Mouse (Mus musculus): ENCODE measurements at regions not wholly inside any gene's neighbourhood (a gene's known extent, or its start where the extent isn't known, plus 50 kb on each side); places are given as distances from the start of the nearest gene placed in this dataset.

DNA sequence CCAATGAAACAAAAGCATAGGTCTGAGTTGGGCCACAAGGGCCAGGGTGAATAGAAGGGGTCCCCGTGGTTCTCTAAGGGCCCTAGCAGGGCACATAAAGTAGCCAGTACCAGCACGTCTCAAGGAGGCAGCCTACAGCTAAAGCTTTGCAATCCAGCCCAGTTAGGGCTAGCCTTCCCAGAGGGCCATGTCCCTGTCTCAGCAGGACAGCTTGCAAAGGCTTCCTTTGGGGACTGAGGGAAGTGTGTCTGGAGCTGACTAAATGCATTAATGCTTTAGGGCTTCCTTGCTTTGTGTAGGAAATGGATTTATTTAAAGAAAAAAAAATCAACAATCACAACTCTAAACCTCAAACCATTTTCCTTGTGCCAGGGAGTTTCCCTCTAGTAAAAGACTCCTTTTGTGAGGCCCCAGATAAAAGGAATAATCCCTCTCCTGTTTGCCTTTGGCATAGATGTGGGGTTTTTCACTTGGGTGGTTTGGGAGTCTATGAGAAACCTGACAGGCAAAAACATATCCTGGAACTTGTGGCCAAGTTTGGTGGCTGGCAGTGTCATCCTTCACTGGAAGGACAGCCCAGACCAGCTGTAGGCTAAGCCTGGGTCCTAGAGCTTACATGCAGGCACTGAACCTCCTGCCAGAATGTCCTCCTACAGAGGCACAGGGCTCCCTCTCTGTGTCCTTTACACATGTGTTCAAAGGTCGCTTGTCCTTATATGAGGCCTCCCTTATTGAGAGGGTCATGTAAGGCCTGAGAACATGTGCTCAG is 197.7 kb upstream of the Cxcr4 start:
- Histone ChIP-seq H3K4me2 (no peak overlapping the region), H3K9me3 (ENCODE audit: control insufficient read depth, low read length) (no peaks in the 10 kb centered on the region), H3K4me1 (replicated peaks; ENCODE audit: control insufficient read depth, insufficient read depth, low read length) (no peaks in the 10 kb centered on the region), H3K27me3 (replicated peaks; ENCODE audit: control insufficient read depth, insufficient read depth, low read length) (no peaks in the 10 kb centered on the region), H3K27ac (ENCODE audit: low read depth, low read length) (no peak overlapping the region), H3K36me3 (ENCODE audit: control insufficient read depth, insufficient read depth, low read length) (no peaks in the 10 kb centered on the region), H3K9ac (ENCODE audit: low read depth, low read length) (no peak overlapping the region), H3K4me3 (ENCODE audit: low read depth, low read length) (no peak overlapping the region)
- 68% methylated on average over 3 of the region's 3 CpGs for WGBS
- ATAC-seq (replicated peaks; ENCODE audit: low FRiP score) (no peak), DNase-seq (ENCODE audit: low spot score) (no peak)

- H3K27me3 ChIP-seq (replicated peaks; ENCODE audit: control insufficient read depth, insufficient read depth, low read length): no peaks in the 10 kb centered on the region
- H3K4me1 ChIP-seq (replicated peaks; ENCODE audit: control insufficient read depth, insufficient read depth, low read length): no peaks in the 10 kb centered on the region
- no peak overlapping the region for H3K4me2 ChIP-seq
- 69% methylated on average over 6 of the region's 6 CpGs for WGBS
- no peaks in the 10 kb centered on the region for H3K9me3 ChIP-seq (ENCODE audit: control insufficient read depth, low read length)
- H3K9ac ChIP-seq (ENCODE audit: low read depth, low read length): no peak overlapping the region
- H3K36me3 ChIP-seq (ENCODE audit: control insufficient read depth, insufficient read depth, low read length): no peaks in the 10 kb centered on the region
- DNase-seq (ENCODE audit: low spot score) (no peak), ATAC-seq (replicated peaks; ENCODE audit: low FRiP score) (no peak)
- H3K27ac ChIP-seq (ENCODE audit: low read depth, low read length): no peak overlapping the region
- H3K4me3 ChIP-seq (ENCODE audit: low read depth, low read length): no peak overlapping the region
Measured at GRCm38 (mm10) chr1:128788227-128788626, 196.1 kb upstream of the Cxcr4 start.

GRCm38 (mm10) chr1:128786941-128787569 is 195.0 kb upstream of the Cxcr4 start:
- Histone ChIP-seq H3K27ac (ENCODE audit: low read depth, low read length) (no peak overlapping the region), H3K4me3 (ENCODE audit: low read depth, low read length) (no peak overlapping the region), H3K9me3 (ENCODE audit: control insufficient read depth, low read length) (no peaks in the 10 kb centered on the region), H3K4me2 (no peak overlapping the region), H3K9ac (ENCODE audit: low read depth, low read length) (no peak overlapping the region), H3K27me3 (replicated peaks; ENCODE audit: control insufficient read depth, insufficient read depth, low read length) (no peaks in the 10 kb centered on the region), H3K36me3 (ENCODE audit: control insufficient read depth, insufficient read depth, low read length) (no peaks in the 10 kb centered on the region), H3K4me1 (replicated peaks; ENCODE audit: control insufficient read depth, insufficient read depth, low read length) (no peaks in the 10 kb centered on the region)
- ATAC-seq (replicated peaks; ENCODE audit: low FRiP score) (no peak), DNase-seq (ENCODE audit: low spot score) (no peak)
- WGBS: 81% methylated on average over 14 of the region's 14 CpGs

DNA sequence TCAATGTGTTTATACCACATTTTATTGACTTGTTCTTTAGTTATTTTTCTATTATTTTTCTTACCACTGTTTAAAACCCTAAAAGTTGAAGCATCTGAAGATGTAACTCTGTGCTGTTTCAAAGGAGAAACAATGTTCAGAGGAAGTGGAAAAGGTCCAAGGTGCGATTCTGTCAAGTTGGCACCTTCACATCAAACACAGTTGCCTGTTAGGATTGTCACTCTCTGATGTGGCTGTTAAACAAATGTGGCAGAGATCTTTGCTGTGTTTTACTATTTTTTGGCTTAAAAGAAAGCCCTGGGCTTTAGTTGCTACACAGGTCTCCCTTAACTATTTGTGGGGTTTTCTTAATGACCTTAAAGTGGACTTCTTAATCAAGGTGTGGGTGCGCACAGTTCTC is 190.2 kb upstream of the Cxcr4 start:
- Histone ChIP-seq H3K27me3 (replicated peaks; ENCODE audit: control insufficient read depth, insufficient read depth, low read length) (no peaks in the 10 kb centered on the region), H3K4me3 (ENCODE audit: low read depth, low read length) (no peak overlapping the region), H3K9me3 (ENCODE audit: control insufficient read depth, low read length) (no peaks in the 10 kb centered on the region), H3K27ac (ENCODE audit: low read depth, low read length) (no peak overlapping the region), H3K4me2 (no peak overlapping the region), H3K36me3 (ENCODE audit: control insufficient read depth, insufficient read depth, low read length) (no peaks in the 10 kb centered on the region), H3K9ac (ENCODE audit: low read depth, low read length) (no peak overlapping the region), H3K4me1 (replicated peaks; ENCODE audit: control insufficient read depth, insufficient read depth, low read length) (no peaks in the 10 kb centered on the region)
- 82% methylated on average over 2 of the region's 2 CpGs for WGBS
- DNase-seq (ENCODE audit: low spot score): no peak
- no peak for ATAC-seq (replicated peaks; ENCODE audit: low FRiP score)

DNA sequence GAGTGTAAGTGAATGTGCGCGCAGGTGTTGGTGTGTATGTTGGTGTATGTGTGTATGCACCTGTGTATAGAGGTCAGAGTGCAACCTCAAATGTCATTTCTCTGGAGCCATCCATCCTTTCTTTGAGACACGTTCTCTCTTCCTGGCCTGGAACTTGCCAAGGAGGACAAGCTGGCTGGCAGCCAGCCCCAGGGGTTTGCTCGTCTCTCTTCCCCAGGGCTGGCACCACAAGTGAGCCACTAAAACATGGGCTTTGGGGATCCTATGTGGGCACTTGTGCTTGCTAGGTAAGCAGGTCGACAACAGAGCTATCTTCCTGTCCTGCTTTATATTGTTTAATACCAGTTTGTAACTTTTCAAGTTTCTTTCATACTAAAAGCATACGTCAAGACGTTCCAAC is 189.8 kb upstream of the Cxcr4 start:
- Histone ChIP-seq H3K27me3 (replicated peaks; ENCODE audit: control insufficient read depth, insufficient read depth, low read length) (no peaks in the 10 kb centered on the region), H3K4me1 (replicated peaks; ENCODE audit: control insufficient read depth, insufficient read depth, low read length) (no peaks in the 10 kb centered on the region), H3K4me3 (ENCODE audit: low read depth, low read length) (no peak overlapping the region), H3K9me3 (ENCODE audit: control insufficient read depth, low read length) (no peaks in the 10 kb centered on the region), H3K27ac (ENCODE audit: low read depth, low read length) (no peak overlapping the region), H3K9ac (ENCODE audit: low read depth, low read length) (no peak overlapping the region), H3K36me3 (ENCODE audit: control insufficient read depth, insufficient read depth, low read length) (no peaks in the 10 kb centered on the region), H3K4me2 (no peak overlapping the region)
- WGBS: 75% methylated on average over 7 of the region's 7 CpGs
- no peak for DNase-seq (ENCODE audit: low spot score)
- ATAC-seq (replicated peaks; ENCODE audit: low FRiP score): no peak

DNA sequence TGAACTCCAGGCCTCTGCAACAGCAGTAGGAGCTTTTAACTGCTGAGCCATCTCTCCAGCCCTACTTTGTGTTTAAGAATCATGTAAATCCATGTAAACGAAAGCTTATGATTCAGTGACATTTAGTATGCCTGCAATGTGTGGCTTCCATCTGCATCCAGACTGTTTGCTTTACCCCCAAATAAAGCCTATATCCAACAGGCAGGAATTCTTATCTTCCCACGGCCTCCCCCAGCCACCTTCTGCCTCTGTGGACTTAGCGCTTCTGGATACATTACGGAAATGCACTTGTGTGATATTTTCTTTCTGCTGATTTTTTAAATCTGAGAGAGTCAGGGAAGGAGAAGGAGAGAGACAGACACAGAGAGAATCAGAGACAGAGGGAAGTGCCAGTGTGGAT is 189.2 kb upstream of the Cxcr4 start:
- DNase-seq (ENCODE audit: low spot score): no peak
- WGBS: 75% methylated on average over 4 of the region's 4 CpGs
- Histone ChIP-seq H3K4me2 (no peak overlapping the region), H3K27me3 (replicated peaks; ENCODE audit: control insufficient read depth, insufficient read depth, low read length) (no peaks in the 10 kb centered on the region), H3K36me3 (ENCODE audit: control insufficient read depth, insufficient read depth, low read length) (no peaks in the 10 kb centered on the region), H3K9me3 (ENCODE audit: control insufficient read depth, low read length) (no peaks in the 10 kb centered on the region), H3K27ac (ENCODE audit: low read depth, low read length) (no peak overlapping the region), H3K4me3 (ENCODE audit: low read depth, low read length) (no peak overlapping the region), H3K9ac (ENCODE audit: low read depth, low read length) (no peak overlapping the region), H3K4me1 (replicated peaks; ENCODE audit: control insufficient read depth, insufficient read depth, low read length) (no peaks in the 10 kb centered on the region)
- no peak for ATAC-seq (replicated peaks; ENCODE audit: low FRiP score)

- H3K9me3 ChIP-seq (ENCODE audit: control insufficient read depth, low read length): no peaks in the 10 kb centered on the region
- ATAC-seq (replicated peaks; ENCODE audit: low FRiP score) (no peak), DNase-seq (ENCODE audit: low spot score) (no peak)
- H3K4me2 ChIP-seq: no peak overlapping the region
- H3K36me3 ChIP-seq (ENCODE audit: control insufficient read depth, insufficient read depth, low read length): no peaks in the 10 kb centered on the region
- no peak overlapping the region for H3K27ac ChIP-seq (ENCODE audit: low read depth, low read length)
- no peak overlapping the region for H3K9ac ChIP-seq (ENCODE audit: low read depth, low read length)
- WGBS: 88% methylated on average over 5 of the region's 5 CpGs
- H3K4me3 ChIP-seq (ENCODE audit: low read depth, low read length): no peak overlapping the region
- no peaks in the 10 kb centered on the region for H3K4me1 ChIP-seq (replicated peaks; ENCODE audit: control insufficient read depth, insufficient read depth, low read length)
- no peaks in the 10 kb centered on the region for H3K27me3 ChIP-seq (replicated peaks; ENCODE audit: control insufficient read depth, insufficient read depth, low read length)
Measured at GRCm38 (mm10) chr1:128779586-128780158, 187.6 kb upstream of the Cxcr4 start.

GRCm38 (mm10) chr1:128772440-128772839 is 180.3 kb upstream of the Cxcr4 start:
- Histone ChIP-seq H3K9me3 (ENCODE audit: control insufficient read depth, low read length) (no peaks in the 10 kb centered on the region), H3K27ac (ENCODE audit: low read depth, low read length) (no peak overlapping the region), H3K27me3 (replicated peaks; ENCODE audit: control insufficient read depth, insufficient read depth, low read length) (no peaks in the 10 kb centered on the region), H3K4me1 (replicated peaks; ENCODE audit: control insufficient read depth, insufficient read depth, low read length) (no peaks in the 10 kb centered on the region), H3K4me3 (ENCODE audit: low read depth, low read length) (no peak overlapping the region), H3K4me2 (no peak overlapping the region), H3K36me3 (ENCODE audit: control insufficient read depth, insufficient read depth, low read length) (no peaks in the 10 kb centered on the region), H3K9ac (ENCODE audit: low read depth, low read length) (no peak overlapping the region)
- WGBS: 80% methylated on average over 3 of the region's 3 CpGs
- ATAC-seq (replicated peaks; ENCODE audit: low FRiP score): no peak
- no peak for DNase-seq (ENCODE audit: low spot score)

- Histone ChIP-seq H3K4me3 (ENCODE audit: low read depth, low read length) (no peak overlapping the region), H3K27ac (ENCODE audit: low read depth, low read length) (no peak overlapping the region), H3K9me3 (ENCODE audit: control insufficient read depth, low read length) (no peaks in the 10 kb centered on the region), H3K36me3 (ENCODE audit: control insufficient read depth, insufficient read depth, low read length) (no peaks in the 10 kb centered on the region), H3K27me3 (replicated peaks; ENCODE audit: control insufficient read depth, insufficient read depth, low read length) (no peaks in the 10 kb centered on the region), H3K4me2 (no peak overlapping the region), H3K4me1 (replicated peaks; ENCODE audit: control insufficient read depth, insufficient read depth, low read length) (no peaks in the 10 kb centered on the region), H3K9ac (ENCODE audit: low read depth, low read length) (no peak overlapping the region)
- WGBS: 85% methylated on average over 5 of the region's 5 CpGs
- DNase-seq (ENCODE audit: low spot score): no peak
- ATAC-seq (replicated peaks; ENCODE audit: low FRiP score): no peak
Measured at GRCm38 (mm10) chr1:128770786-128771185, 178.7 kb upstream of the Cxcr4 start.

All from liver, embryonic 11.5 days (tissue).